ENCODE assay signal across 9 mouse cellular contexts in the genomic region with DNA sequence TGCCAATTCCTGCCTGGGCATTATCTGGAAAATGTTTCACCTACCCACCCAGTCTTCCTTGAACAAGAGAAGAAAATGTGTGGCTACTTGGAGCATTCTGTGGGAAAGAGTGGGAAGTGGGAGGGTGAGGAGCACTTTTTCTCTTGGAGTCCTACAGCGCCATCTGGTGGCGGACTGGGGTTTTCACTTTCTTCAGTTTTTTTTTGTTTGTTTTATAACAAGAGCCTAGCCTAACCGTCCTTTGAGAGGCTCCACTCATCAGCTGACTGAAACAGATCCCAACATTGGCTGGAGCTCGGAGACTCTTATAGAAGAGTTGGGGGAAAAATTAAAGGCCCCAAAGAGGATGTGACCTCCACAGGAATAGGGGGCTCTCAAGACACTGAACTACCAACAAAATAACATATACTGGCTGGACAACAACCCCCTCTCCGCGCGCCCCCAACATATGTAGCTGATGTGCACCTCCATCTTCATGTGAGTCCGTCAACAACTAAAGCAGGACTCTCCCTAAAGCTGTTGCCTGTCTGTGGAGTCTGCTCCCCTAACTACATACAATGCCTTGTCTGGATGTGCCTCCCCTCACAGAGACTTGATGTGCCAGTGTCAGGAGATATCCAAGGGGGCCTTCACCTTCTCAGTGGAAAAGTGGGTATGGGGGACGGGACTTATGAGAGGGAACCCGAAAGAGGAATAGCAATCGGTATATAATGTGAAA. TPM values are rescaled to one million over a fixed set of nuclear protein-coding genes. Genes with fewer than 3 reads are reported as not detected.
DNase-seq lines count a peak whose midpoint lies in the region; ATAC-seq lines count a peak whose summit lies in the region.
"Had no signal": no experiment of that assay in that cellular context is flagged by ENCODE, and none has a peak within 500 bp of the region (broad histone marks: within the 10 kb centered on the region; RNA-seq: fewer than 3 reads in every experiment).

No protein-coding gene starts in this region.

- no peak overlapping the region for H3K4me3 ChIP-seq in forebrain, embryonic 11.5 days (ENCODE audit: low read depth, low read length)
- H3K4me3 ChIP-seq: liver, embryonic 15.5 days had no signal

- peak; percentile 46 for DNase-seq in MEL-GATA-1-ER (ENCODE audit: extremely low read depth, low read depth)
- DNase-seq in brain, embryonic 18.5 days (ENCODE audit: low read depth, low spot score), result peak; percentile 37
- DNase-seq in forebrain, embryonic 11.5 days (ENCODE audit: low spot score), result peak; percentile 83
- DNase-seq in layer of hippocampus, postnatal 14 days (ENCODE audit: low spot score in 2 of 2), result peak; percentile 73 to 86
- peak; percentile 36 to 73 for DNase-seq in lung, postnatal 4 days
- DNase-seq in right cerebral cortex, postnatal 14 days, result peak; percentile 72

- H3K36me3 ChIP-seq in forebrain, embryonic 11.5 days (ENCODE audit: control insufficient read depth, insufficient read depth, low read length), result no peaks in the 10 kb centered on the region
- H3K36me3 ChIP-seq: liver, embryonic 15.5 days had no signal

- 50% methylated on average over 11 of the region's 11 CpGs for WGBS in forebrain, embryonic 11.5 days

- peaks cover 2% of the 10 kb centered on the region; the same call in 1 of the 2 replicates for H3K27me3 ChIP-seq in forebrain, embryonic 11.5 days (ENCODE audit: control insufficient read depth, insufficient read depth, low read length)

- H3K27ac ChIP-seq in forebrain, embryonic 11.5 days (ENCODE audit: low read depth, low read length), result no peak overlapping the region
- H3K27ac ChIP-seq: liver, embryonic 15.5 days had no signal

- no peak overlapping the region for H3K4me2 ChIP-seq in forebrain, embryonic 11.5 days (ENCODE audit: low read depth, low read length, severe bottlenecking)
- H3K4me2 ChIP-seq: liver, embryonic 15.5 days had no signal

- H3K9ac ChIP-seq in forebrain, embryonic 11.5 days (ENCODE audit: low read length), result no peak overlapping the region
- H3K9ac ChIP-seq: liver, embryonic 15.5 days had no signal

- ATAC-seq in forebrain, embryonic 11.5 days (replicated peaks; ENCODE audit: low FRiP score), result peak; percentile 36; the same call in 1 of the 2 replicates
- ATAC-seq in hematopoietic stem cell, adult 5-6 weeks (replicated peaks in 1 of 2; ENCODE audit: insufficient read depth in 1 of 2, low FRiP score in 2 of 2, low TSS enrichment in 1 of 2, low read depth in 1 of 2, poor library complexity in 2 of 2, severe bottlenecking in 2 of 2), result peak; percentile 51 to 78
- ATAC-seq in inflammation-experienced regulatory T-cells, adult 6 months, result no peak

- H3K9me3 ChIP-seq in forebrain, embryonic 11.5 days (ENCODE audit: control insufficient read depth, low read length), result no peaks in the 10 kb centered on the region
- H3K9me3 ChIP-seq: liver, embryonic 15.5 days had no signal

- H3K4me1 ChIP-seq in forebrain, embryonic 11.5 days (replicated peaks; ENCODE audit: control insufficient read depth, insufficient read depth, low read length), result no peaks in the 10 kb centered on the region
- H3K4me1 ChIP-seq: liver, embryonic 15.5 days had no signal

RNA-seq across cellular contexts. Expression of a gene that starts 8.4 kb away (rescaled TPM):
- 13.2 and 14.5 TPM in 2 replicates for polyA plus RNA-seq in forebrain, embryonic 11.5 days (2014; fragmentation: Nextera tagmentation; extraction: Ambion mirVana)
- total RNA-seq in hematopoietic stem cell, adult 5-6 weeks (2017), result 1.2 TPM in 1 of 2 replicates, not detected in the other
- 10 to 100 TPM; 17.3 to 18.4 TPM for total RNA-seq in layer of hippocampus, postnatal 14 days (2021)
- not detected for polyA plus RNA-seq in inflammation-experienced regulatory T-cells, adult 6 months (2017; shearing (Covaris generic))
